Mouse (Mus musculus): ENCODE measurements around the gene Gm5142.

The Gm5142 gene

GRCm38 (mm10) chr14:59178649-59179048, at the start of gene Gm5142:
TSS of gene Gm5142 (minus strand) at chr14:59178749.
- DNase-seq, result no peak

- no peak for DNase-seq
These were observed 47.7 kb upstream of the Gm5142 start for GRCm38 (mm10) chr14:59226240-59226639.

- DNase-seq, result no peak
These were observed 40.7 kb upstream of the Gm5142 start for GRCm38 (mm10) chr14:59219241-59219640.

DNA sequence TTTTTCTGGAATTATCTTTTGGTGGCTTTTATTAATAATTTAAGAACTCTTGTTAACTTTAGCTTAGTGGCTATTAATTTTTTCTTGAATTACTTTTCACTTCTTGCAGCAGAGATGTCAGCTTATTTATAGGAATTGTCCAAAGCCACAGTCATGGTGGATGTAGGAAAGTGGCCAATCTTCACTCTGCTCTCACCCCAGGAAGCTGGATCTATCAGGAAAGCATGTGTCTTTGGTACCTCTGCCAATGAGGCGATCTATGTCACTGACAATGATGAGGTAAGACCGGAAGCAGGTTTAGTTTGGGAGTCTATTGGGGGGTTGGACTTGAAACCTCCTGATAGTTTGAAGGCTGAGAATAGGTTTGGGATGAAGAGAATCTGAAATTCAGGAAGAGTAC, 31.3 kb upstream of the Gm5142 start:
- DNase-seq, result no peak

DNA sequence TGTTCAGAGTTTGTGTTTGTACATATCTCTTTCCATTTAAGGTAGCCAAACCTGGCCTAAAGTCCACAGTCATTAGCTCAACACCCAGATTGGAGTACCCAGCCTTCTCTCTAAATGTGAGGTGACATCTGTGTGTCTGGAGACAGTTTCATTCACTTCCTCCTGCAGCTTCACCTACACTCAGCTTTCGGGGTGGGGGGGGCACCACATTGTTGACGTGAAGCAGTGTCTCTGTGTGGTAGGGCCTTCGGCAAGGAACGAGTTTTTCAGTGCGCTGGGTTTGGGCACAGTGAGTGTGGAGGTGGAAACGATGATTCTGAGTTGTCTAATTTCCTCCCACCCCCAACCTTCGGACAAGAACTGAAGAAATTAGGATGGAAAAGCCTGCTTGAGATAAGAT, 30.5 kb upstream of the Gm5142 start:
- no peak for DNase-seq

- DNase-seq, result no peak
These were observed 27.5 kb upstream of the Gm5142 start for GRCm38 (mm10) chr14:59205976-59206583.

- no peak for DNase-seq
These were observed 26.9 kb upstream of the Gm5142 start for GRCm38 (mm10) chr14:59205461-59205860.

DNA sequence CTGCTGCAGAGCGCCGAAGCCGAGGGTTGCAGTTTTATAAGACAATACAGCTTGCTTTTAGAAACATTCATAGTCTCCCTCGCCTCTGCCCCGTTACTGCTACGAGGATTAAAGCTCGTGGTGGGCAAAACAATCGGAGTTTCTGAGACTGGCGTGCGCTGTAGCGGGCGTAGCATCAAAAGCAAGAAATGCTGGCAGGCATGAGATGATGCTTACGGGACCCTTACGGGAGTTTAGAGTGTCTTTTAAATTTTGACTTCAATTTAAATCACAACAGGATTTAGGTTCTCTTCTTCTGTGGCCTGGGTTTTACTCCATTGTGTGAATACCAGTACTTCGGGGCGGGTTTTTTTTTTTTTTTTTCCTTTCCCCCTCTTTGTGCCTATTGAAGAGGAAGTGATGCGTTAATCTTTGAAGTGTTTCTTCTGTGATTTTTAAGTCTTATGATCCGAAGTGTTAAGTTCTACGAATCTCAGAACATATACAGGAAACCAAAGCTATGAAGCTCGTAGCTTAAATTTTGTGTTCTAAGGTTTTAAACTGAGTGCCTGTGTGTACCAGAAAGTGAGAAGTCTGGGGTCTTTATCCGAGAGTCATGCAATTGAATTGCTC, 23.2 kb upstream of the Gm5142 start:
- DNase-seq, result no peak

DNA sequence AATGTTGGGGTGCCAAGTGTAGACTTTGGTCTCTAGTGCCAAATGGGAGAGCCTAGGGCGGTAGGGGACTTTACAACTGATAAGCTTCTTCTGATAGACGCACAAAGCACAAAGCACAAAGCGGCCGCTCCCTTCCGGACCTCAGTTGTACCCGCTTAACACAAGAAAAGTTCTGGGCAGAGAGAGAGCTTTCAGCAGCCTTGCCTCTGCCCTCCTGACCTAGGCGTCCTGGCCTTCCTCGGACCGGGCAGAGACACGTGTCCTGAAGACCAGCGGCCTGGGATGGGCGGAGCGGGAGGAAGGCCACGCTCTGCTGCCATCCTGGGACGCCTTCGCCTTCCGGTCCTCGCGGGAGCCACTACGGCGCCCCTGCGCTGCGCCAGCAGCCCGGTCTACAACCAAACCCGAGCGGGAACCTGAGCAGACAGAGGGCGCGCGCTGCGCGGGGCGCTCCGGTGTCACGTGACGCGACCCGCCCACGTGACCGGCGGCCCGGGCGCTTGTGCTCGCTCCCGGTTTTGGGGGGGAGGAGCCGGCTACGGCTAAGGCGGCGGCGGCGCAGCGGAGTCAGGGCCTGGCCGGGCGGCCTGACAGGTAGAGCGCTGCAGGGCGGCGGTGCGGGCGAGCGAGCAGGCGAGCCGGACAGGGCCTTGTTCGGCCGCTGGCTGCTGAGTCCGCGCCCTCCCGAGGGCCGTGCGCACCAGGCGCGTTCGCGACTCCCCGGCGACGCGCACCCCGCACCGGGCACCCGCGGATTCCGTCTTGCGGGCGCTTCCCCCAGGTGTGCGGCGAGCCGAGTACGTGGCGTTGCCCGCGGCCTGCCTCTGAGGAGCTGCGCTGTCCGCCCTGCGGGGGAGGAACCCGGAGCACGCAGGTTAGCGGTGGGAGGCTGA, 22.4 kb upstream of the Gm5142 start, which contains the start of gene Rcbtb1:
Gene Rcbtb1, plus strand, starts transcription at position 499 of the 893 bp plus-strand sequence.
- peak; percentile 93 for DNase-seq

DNA sequence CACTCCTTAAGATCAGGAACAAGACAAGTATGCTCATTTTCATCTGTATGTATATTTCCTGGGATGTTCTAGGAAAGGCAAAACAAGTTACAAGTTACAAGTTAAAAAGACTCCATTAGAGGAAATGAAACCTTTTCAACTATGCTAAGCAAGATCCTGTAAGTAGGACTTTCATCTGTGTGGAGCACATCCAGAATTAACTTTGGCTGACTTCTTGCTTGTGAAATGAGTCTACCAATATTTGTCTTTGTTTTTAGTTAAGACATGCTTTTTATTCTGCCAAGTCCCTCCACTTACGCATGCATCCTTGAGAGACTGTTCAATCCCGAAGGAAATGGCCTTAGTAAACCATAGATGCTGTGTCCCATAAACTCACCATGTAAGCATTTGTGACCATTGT, 7.6 kb upstream of the Gm5142 start:
- DNase-seq, result no peak

GRCm38 (mm10) chr14:59185514-59185913, 7.0 kb upstream of the Gm5142 start:
- no peak for DNase-seq

DNA sequence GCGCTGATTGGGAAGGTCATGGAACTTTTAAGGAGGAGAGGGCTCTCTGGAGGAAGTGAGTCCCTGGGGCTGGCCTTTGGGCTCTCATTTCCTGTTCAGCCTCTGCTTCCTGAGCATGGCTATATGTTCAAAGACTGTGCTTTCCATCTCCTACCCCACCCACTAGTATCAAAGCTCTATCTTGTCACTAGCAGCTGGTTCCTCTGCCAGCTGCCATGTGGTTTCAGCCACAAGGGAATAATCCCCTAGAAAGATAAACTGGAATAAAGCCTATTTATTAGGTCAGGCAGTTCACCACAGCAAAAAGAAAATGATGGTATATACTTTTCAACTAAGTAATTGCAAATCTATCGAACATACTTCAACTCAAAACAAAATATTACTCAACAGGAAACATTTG, 4.2 kb upstream of the Gm5142 start:
- no peak for DNase-seq

GRCm38 (mm10) chr14:59157016-59157698, 21.4 kb downstream of the Gm5142 start:
- DNase-seq, result no peak

- DNase-seq, result peak; percentile 3
These were observed 23.0 kb downstream of the Gm5142 start for GRCm38 (mm10) chr14:59155589-59155988.

DNA sequence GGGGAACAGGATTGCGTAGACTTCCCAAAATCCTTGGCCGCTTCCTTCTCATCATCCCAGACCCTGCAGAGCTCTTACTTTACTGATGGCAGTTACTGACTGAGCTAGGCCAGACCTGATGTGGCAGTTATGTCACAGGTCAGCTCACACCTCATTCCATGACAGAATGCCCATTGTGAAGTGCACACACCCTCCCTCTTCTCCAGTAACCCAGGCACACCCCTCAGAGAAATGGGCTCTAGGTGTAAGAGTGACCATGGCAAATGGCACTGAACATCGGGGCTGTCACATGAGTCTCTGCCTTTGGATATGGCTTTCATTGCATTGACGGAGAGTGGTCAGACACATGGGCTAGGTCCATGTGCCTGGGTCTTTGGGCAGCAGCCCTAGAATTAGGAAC, 35.8 kb downstream of the Gm5142 start, which contains the start of gene 1700129C05Rik:
Gene 1700129C05Rik, minus strand, starts transcription at position 101 of the 400 bp plus-strand sequence.
- no peak for DNase-seq

GRCm38 (mm10) chr14:59114281-59114680, 64.3 kb downstream of the Gm5142 start:
- no peak for DNase-seq
